Mouse (Mus musculus) testis, postnatal 10 days (tissue): ENCODE measurements around the gene Olfr143.

ENCODE experiments used
- DNase-seq: peaks from one replicate; pipeline ENCODE4 v3.0.0; 2021; ENCODE audit warnings: low spot score

Gene Olfr143

GRCm38 (mm10) chr9:38252474-38252873, at the start of gene Olfr143:
Olfr143 (plus strand) TSS chr9:38252774.
- no peak for DNase-seq

GRCm38 (mm10) chr9:38208065-38208464, 44.5 kb upstream of the Olfr143 start, which contains the start of gene Olfr893:
Olfr893 (plus strand) TSS chr9:38208365.
- no peak for DNase-seq

GRCm38 (mm10) chr9:38217755-38218154, 34.8 kb upstream of the Olfr143 start, which contains the start of gene Olfr894:
Olfr894 (plus strand) TSS chr9:38218055.
- no peak for DNase-seq

- DNase-seq: no peak
Measured at GRCm38 (mm10) chr9:38267551-38267950, 15.0 kb downstream of the Olfr143 start, which contains the start of gene Olfr895. Olfr895 (plus strand) TSS chr9:38267851.

- no peak for DNase-seq
Measured at GRCm38 (mm10) chr9:38290807-38291206, 38.2 kb downstream of the Olfr143 start, which contains the start of gene Olfr896-ps1. Olfr896-ps1 (plus strand) TSS chr9:38291107.
